Mouse (Mus musculus): ENCODE results near the gene Adgrb2.

DNA sequence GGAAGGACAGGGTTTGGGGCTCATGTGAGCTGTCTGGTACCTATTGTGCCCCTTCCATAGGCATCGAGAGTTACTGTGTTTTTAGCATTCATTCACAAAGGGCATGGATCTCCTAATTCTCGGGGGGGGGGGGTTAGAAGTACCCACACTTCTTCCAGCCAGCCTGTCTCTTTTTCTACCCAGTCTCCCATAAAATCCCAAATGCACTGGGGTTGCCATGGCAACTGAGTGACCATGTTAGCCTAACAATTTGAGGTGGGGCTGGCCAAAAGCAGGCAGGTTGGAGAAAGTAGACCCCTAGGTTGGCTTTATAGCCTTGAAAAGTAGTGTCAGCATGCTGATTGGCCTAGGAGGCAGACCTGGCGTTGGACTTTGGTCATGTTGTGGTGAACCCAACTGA is 71.8 kb downstream of the Adgrb2 start:
- no peak for TF ChIP-seq CTCF (conservative IDR thresholded peaks at IDR 0.05 in 1 of 2, IDR thresholded peaks at IDR 0.05 in 1 of 2; ENCODE audit: low read depth in 2 of 2, low read length in 2 of 2)
- TF ChIP-seq ZMIZ1 (IDR thresholded peaks at IDR 0.05; ENCODE audit: low read depth, low read length) = no peak
- TF ChIP-seq POLR2A (IDR thresholded peaks at IDR 0.05; ENCODE audit: low read depth, low read length) = no peak
- no peak for TF ChIP-seq HCFC1 (IDR thresholded peaks at IDR 0.05; ENCODE audit: low read depth, low read length)
- no peak for TF ChIP-seq JUND (conservative IDR thresholded peaks at IDR 0.05; ENCODE audit: low read depth, low read length)
- TF ChIP-seq USF1 (IDR thresholded peaks at IDR 0.05; ENCODE audit: low read depth, low read length) = no peak

All from CH12.LX (cell line).